Mouse (Mus musculus) heart, adult 2 months (tissue): ENCODE results near the gene Aplf.

Source experiments
- CTCF ChIP-seq: fragments of 200-600 bp; IDR thresholded peaks from 2 replicates; pipeline ENCODE4 v1.8.1; 2022; ENCODE audit warnings: antibody characterized with exemption, mild to moderate bottlenecking, moderate library complexity
- EP300 ChIP-seq: fragments of 200-500 bp; IDR thresholded peaks from 2 replicates; pipeline ENCODE4 v1.6.1; 2011; ENCODE audit warnings: low read depth, low read length, control low read depth; ENCODE audit not compliant: insufficient read depth

DNA sequence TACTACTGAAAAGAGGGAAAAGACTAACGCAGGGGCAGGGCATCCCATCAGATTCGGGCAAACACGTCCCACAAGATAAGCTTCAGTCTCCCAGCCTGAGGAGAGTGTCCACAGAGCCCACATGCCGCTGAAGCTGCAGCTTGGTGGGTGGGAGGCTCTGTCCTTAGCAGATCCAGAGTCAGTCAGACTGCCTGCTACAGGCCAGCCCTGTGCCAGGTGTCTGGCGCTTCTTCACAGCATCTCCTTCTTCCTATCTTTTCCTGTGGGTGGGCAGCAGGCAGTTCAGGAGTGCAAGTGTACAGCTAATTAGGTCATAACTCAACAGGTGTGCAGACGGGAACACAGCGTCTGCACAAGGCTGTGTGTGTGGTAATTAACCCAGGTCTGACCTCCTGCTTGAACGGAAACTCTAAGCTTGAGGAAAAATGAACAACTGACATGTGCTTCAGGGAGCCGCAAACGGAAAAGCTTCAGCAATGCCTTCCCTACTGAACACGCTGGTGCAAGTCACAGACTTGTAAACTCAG, 33.8 kb downstream of the Aplf start:
- TF ChIP-seq EP300, result no peak
- TF ChIP-seq CTCF, result no peak
